Mouse (Mus musculus) intestine, postnatal 0 days (tissue): Measurements from ENCODE around the gene Il18. TPM values are rescaled to one million over a fixed set of nuclear protein-coding genes. Genes with fewer than 3 reads are reported as not detected.

Experiments used
- ATAC-seq: fragments of 200-750 bp; cut with Nextera tagmentation; 2 replicates; pipeline ENCODE4 v1.8.0; 2017; ENCODE audit warnings: mild to moderate bottlenecking, moderate TSS enrichment, moderate library complexity
- H3K27ac ChIP-seq: fragments of 300-500 bp; sonication (generic); 2 replicates; pipeline ENCODE4 v1.5.1; 2014; ENCODE audit warnings: mild to moderate bottlenecking, low read depth, low read length, moderate library complexity
- H3K27me3 ChIP-seq: fragments of 300-500 bp; sonication (generic); replicated peaks from 2 replicates; pipeline ENCODE4 v1.6.1; 2014; ENCODE audit warnings: low read length, mixed read lengths; ENCODE audit not compliant: control insufficient read depth, insufficient read depth
- H3K36me3 ChIP-seq: fragments of 300-500 bp; sonication (generic); 2 replicates; pipeline ENCODE4 v1.6.1; 2014; ENCODE audit warnings: mild to moderate bottlenecking, moderate library complexity; ENCODE audit not compliant: control insufficient read depth, insufficient read depth
- H3K4me1 ChIP-seq: fragments of 300-500 bp; sonication (generic); replicated peaks from 2 replicates; pipeline ENCODE4 v1.6.1; 2014; ENCODE audit warnings: antibody characterized with exemption, low read length, mixed read lengths; ENCODE audit not compliant: control insufficient read depth, insufficient read depth
- H3K4me2 ChIP-seq: fragments of 300-500 bp; sonication (generic); replicated peaks from 2 replicates; pipeline ENCODE4 v1.6.1; 2014; ENCODE audit warnings: low read depth, mild to moderate bottlenecking, moderate library complexity
- H3K4me3 ChIP-seq: fragments of 300-500 bp; sonication (generic); 2 replicates; pipeline ENCODE4 v1.5.1; 2014; ENCODE audit warnings: low read depth, low read length
- H3K9ac ChIP-seq: fragments of 300-500 bp; sonication (generic); 2 replicates; pipeline ENCODE4 v1.6.1; 2014; ENCODE audit warnings: mild to moderate bottlenecking, low read depth, low read length
- H3K9me3 ChIP-seq: fragments of 300-500 bp; sonication (generic); 2 replicates; pipeline ENCODE4 v1.6.1; 2016; ENCODE audit warnings: mixed run types; ENCODE audit not compliant: control insufficient read depth
- CTCF ChIP-seq: sonication (generic); IDR thresholded peaks from 2 replicates; pipeline ENCODE4 v1.5.1; 2016; ENCODE audit warnings: low read depth, mild to moderate bottlenecking, control low read depth, antibody characterized with exemption, moderate library complexity
- whole genome bisulfite sequencing: fragments of 180-500 bp; shearing (Covaris S2); extraction: QIAGEN DNeasy Blood & Tissue Kit; methylation state at CpG from one replicate; pipeline ENCODE4 v1.1.7; 2014; 5-methylcytosine and 5-hydroxymethylcytosine counted together
- polyA plus RNA-seq: library from polyadenylated mRNA; unstranded; fragments of >200 nt; fragmentation: Nextera tagmentation; extraction: Ambion mirVana; gene quantifications from 2 replicates; pipeline ENCODE4 v1.2.1, GENCODE M21; 2015

The Il18 gene
- 57.3 and 68.7 TPM in 2 replicates for polyA plus RNA-seq

GRCm38 (mm10) chr9:50554241-50555093 lies at the start of gene Il18:
Gene Il18 (plus strand): TSS chr9:50554827.
- no peak for TF ChIP-seq CTCF
- Histone ChIP-seq H3K36me3 (no peaks in the 10 kb centered on the region), H3K4me3 (peak within 1 kb of the TSS; percentile 26), H3K9ac (0 out of 2 replicates have a peak within 1 kb of the TSS, but pooled peaks have one; percentile 17), H3K4me2 (peak within 1 kb of the TSS; percentile 62), H3K9me3 (no peaks in the 10 kb centered on the region), H3K27ac (peak within 1 kb of the TSS; percentile 84), H3K4me1 (0 out of 2 replicates have a peak, but pooled peaks cover 2% of the 10 kb centered on the region), H3K27me3 (no peaks in the 10 kb centered on the region)
- peak; percentile 89 for ATAC-seq
- whole genome bisulfite sequencing = 16% methylated on average over 12 of the region's 12 CpGs

DNA sequence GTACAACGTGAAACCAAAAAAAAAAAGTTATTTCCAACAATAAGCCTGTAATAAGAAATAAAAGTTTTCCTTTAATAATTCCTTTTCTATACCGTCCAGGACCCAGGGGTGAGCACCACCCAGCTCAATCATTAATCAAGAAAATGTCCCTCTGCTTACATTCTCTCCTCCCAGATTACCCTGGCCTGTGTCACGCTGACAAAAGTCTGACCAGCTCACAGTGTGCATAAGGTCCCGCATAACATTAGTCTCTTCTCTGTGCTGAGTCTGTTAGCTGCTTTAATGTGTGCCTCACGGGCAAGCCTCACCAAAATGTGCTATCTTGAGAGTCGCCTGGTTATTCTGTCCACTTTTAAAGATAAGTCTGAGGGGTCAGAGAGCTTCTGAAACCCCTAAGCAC lies 49.2 kb upstream of the Il18 start:
- Histone ChIP-seq H3K27me3 (no peaks in the 10 kb centered on the region), H3K4me2 (no peak overlapping the region), H3K9me3 (no peaks in the 10 kb centered on the region), H3K27ac (no peak overlapping the region), H3K9ac (no peak overlapping the region), H3K4me1 (no peaks in the 10 kb centered on the region), H3K4me3 (no peak overlapping the region), H3K36me3 (no peaks in the 10 kb centered on the region)
- no peak for ATAC-seq
- TF ChIP-seq CTCF = no peak
- WGBS = 23% methylated on average over 6 of the region's 6 CpGs

DNA sequence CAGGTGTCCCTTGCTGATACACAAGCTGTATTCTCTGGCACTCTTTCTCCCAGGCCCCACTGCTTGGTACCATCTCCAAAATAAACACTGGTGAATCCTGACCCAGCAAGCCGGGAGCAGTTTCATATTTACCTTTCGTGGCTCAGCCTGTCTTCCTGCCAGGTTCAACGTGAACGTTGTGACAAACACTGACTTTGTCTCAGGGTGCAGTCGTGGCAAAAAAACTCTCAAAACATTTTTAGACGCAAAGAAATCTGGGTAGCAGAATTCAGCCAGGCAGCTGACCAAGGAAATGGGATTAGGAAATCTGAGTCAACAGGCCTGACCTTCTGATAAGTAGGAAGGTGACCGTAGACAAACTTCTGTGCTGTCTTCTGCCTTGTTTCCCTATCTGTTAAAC lies 47.1 kb upstream of the Il18 start:
- Histone ChIP-seq H3K9me3 (no peaks in the 10 kb centered on the region), H3K27ac (no peak overlapping the region), H3K9ac (no peak overlapping the region), H3K27me3 (no peaks in the 10 kb centered on the region), H3K4me2 (no peak overlapping the region), H3K4me3 (no peak overlapping the region), H3K36me3 (no peaks in the 10 kb centered on the region), H3K4me1 (no peaks in the 10 kb centered on the region)
- no peak for ATAC-seq
- TF ChIP-seq CTCF = no peak
- WGBS = 31% methylated on average over 7 of the region's 7 CpGs

- no peak for TF ChIP-seq CTCF
- no peak overlapping the region for H3K9ac ChIP-seq
These were observed 39.2 kb upstream of the Il18 start for GRCm38 (mm10) chr9:50515462-50515861.

DNA sequence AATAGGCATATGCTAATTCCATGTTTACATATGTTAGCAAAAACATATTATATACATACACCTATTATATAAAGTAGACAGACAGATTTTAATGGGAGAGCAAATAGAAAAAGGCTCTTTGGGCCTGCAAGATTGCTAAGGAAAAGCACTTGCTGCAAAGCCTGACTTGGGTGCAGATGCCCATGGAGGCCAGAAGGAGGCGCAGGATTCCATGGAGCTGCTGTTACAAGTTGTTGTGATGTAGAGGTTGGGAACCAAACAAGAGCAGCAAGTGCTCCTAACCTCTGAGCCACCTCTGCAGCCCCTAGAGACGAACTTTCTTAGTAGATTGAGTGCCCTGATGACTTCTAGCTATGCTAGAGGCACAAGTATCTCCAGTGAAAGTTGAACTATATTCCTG lies 35.8 kb upstream of the Il18 start:
- Histone ChIP-seq H3K27ac (no peak overlapping the region), H3K36me3 (peaks cover 10% of the 10 kb centered on the region; the same call in 1 of the 2 replicates), H3K27me3 (no peaks in the 10 kb centered on the region), H3K9ac (no peak overlapping the region), H3K9me3 (no peaks in the 10 kb centered on the region), H3K4me2 (no peak overlapping the region), H3K4me1 (no peaks in the 10 kb centered on the region), H3K4me3 (no peak overlapping the region)
- WGBS = 17% methylated on average over 2 of the region's 2 CpGs
- ATAC-seq = no peak
- TF ChIP-seq CTCF = peak; percentile 76

More at GRCm38 (mm10) chr9:50515462-50515861, 39.2 kb upstream of the Il18 start:
- H3K27me3 ChIP-seq = no peaks in the 10 kb centered on the region
- H3K4me3 ChIP-seq = no peak overlapping the region
- H3K4me1 ChIP-seq = no peaks in the 10 kb centered on the region
- WGBS = 36% methylated on average over 5 of the region's 5 CpGs
- ATAC-seq = peak; percentile 69
- no peaks in the 10 kb centered on the region for H3K36me3 ChIP-seq
- no peaks in the 10 kb centered on the region for H3K9me3 ChIP-seq
- no peak overlapping the region for H3K27ac ChIP-seq
- no peak overlapping the region for H3K4me2 ChIP-seq

DNA sequence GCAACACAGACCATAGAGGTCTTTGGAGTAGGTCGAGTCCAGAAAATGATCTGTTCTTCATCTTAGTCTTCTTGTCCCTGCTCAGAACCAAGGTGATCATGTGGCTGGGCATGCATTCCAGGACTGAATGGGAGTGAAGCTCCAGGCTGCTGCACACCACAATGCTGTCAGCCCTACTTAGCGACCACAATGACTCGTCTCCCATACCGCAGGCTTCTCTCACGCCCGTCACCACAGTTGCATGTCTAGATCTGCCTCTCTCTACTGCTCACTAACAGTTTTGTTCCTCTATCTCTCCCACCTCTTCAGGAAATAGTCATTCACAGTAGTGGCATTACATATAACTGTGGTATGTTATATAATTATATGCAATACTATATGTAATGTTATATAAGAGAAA lies 33.9 kb upstream of the Il18 start:
- no peak for ATAC-seq
- Histone ChIP-seq H3K36me3 (peaks cover 10% of the 10 kb centered on the region; the same call in 1 of the 2 replicates), H3K4me1 (no peaks in the 10 kb centered on the region), H3K9me3 (no peaks in the 10 kb centered on the region), H3K4me3 (no peak overlapping the region), H3K4me2 (no peak overlapping the region), H3K27ac (no peak overlapping the region), H3K9ac (no peak overlapping the region), H3K27me3 (no peaks in the 10 kb centered on the region)
- TF ChIP-seq CTCF = no peak
- 91% methylated on average over 6 of the region's 6 CpGs for WGBS
